Mouse (Mus musculus) bone marrow, adult 2 months (tissue): Measurements from ENCODE around the gene Pawr. TPM values are rescaled to one million over a fixed set of nuclear protein-coding genes. Genes with fewer than 3 reads are reported as not detected.

Source experiments
- H3K27ac ChIP-seq: fragments of 200-500 bp; 2 replicates; pipeline ENCODE4 v1.5.1; 2012; ENCODE audit warnings: low read depth, mild to moderate bottlenecking, control low read depth, inconsistent platforms, low read length; ENCODE audit not compliant: control insufficient read depth, poor library complexity, insufficient read depth
- H3K4me1 ChIP-seq: fragments of 200-500 bp; 2 replicates; pipeline ENCODE4 v1.6.1; 2011; ENCODE audit warnings: low read length; ENCODE audit not compliant: control insufficient read depth, insufficient read depth
- H3K4me3 ChIP-seq: fragments of 200-500 bp; replicated peaks from 2 replicates; pipeline ENCODE3; 2011; ENCODE audit warnings: mild to moderate bottlenecking, low read depth, low read length, control low read depth; ENCODE audit not compliant: control insufficient read depth
- CTCF ChIP-seq: fragments of 200-500 bp; IDR thresholded peaks from 2 replicates; pipeline ENCODE4 v1.5.1; 2011; ENCODE audit warnings: low read length, control low read depth; ENCODE audit not compliant: control insufficient read depth, insufficient read depth
- POLR2A ChIP-seq: fragments of 200-500 bp; IDR thresholded peaks from 2 replicates; pipeline ENCODE4 v1.6.1; 2011; ENCODE audit warnings: low read depth, mild to moderate bottlenecking, control low read depth, low read length, borderline replicate concordance; ENCODE audit not compliant: control insufficient read depth
- WGBS: fragments of 180-500 bp; shearing (Covaris S2); methylation state at CpG from one replicate; pipeline ENCODE4 v1.1.7; 2018; 5-methylcytosine and 5-hydroxymethylcytosine counted together
- polyA plus RNA-seq: library from polyadenylated mRNA; stranded (reverse); fragments of >200 nt; gene quantifications from 2 replicates; pipeline ENCODE4 v1.2.4, GENCODE M21; 2011; ENCODE audit warnings: low replicate concordance; ENCODE audit not compliant: missing spikeins, insufficient read depth, insufficient read length

Gene Pawr
- polyA plus RNA-seq, 1 experiment = 6.8 TPM

- Histone ChIP-seq H3K27ac (no peak overlapping the region), H3K4me3 (no peak overlapping the region), H3K4me1 (no peaks in the 10 kb centered on the region)
- no peak for TF ChIP-seq CTCF
- no peak for TF ChIP-seq POLR2A
- WGBS = 72% methylated on average over 4 of the region's 4 CpGs
Measured at GRCm38 (mm10) chr10:108394306-108394705, 62.4 kb downstream of the Pawr start.

GRCm38 (mm10) chr10:108395229-108395628 is 63.3 kb downstream of the Pawr start:
- WGBS = 84% methylated on average over 12 of the region's 12 CpGs
- no peak overlapping the region for H3K27ac ChIP-seq
- H3K4me1 ChIP-seq = no peaks in the 10 kb centered on the region
- TF ChIP-seq CTCF (no peak), POLR2A (no peak)
- H3K4me3 ChIP-seq = no peak overlapping the region

GRCm38 (mm10) chr10:108395647-108396046 is 63.7 kb downstream of the Pawr start:
- Histone ChIP-seq H3K4me1 (no peaks in the 10 kb centered on the region), H3K27ac (no peak overlapping the region), H3K4me3 (no peak overlapping the region)
- WGBS = 78% methylated on average over 14 of the region's 14 CpGs
- no peak for TF ChIP-seq CTCF
- TF ChIP-seq POLR2A = no peak

GRCm38 (mm10) chr10:108402751-108403150 is 70.8 kb downstream of the Pawr start:
- Histone ChIP-seq H3K4me1 (no peaks in the 10 kb centered on the region), H3K4me3 (no peak overlapping the region), H3K27ac (no peak overlapping the region)
- TF ChIP-seq POLR2A = no peak
- no peak for TF ChIP-seq CTCF
- WGBS = 75% methylated on average over 4 of the region's 4 CpGs

- Histone ChIP-seq H3K4me3 (no peak overlapping the region), H3K27ac (no peak overlapping the region), H3K4me1 (no peaks in the 10 kb centered on the region)
- TF ChIP-seq CTCF (no peak), POLR2A (no peak)
- WGBS = 79% methylated on average over 4 of the region's 4 CpGs
Measured at GRCm38 (mm10) chr10:108403366-108403865, 71.5 kb downstream of the Pawr start.

GRCm38 (mm10) chr10:108404087-108404486 is 72.2 kb downstream of the Pawr start:
- H3K27ac ChIP-seq = no peak overlapping the region
- TF ChIP-seq POLR2A (no peak), CTCF (no peak)
- H3K4me1 ChIP-seq = no peaks in the 10 kb centered on the region
- 86% methylated on average over 9 of the region's 9 CpGs for WGBS
- H3K4me3 ChIP-seq = no peak overlapping the region

GRCm38 (mm10) chr10:108405076-108405475 is 73.2 kb downstream of the Pawr start:
- no peak overlapping the region for H3K27ac ChIP-seq
- H3K4me3 ChIP-seq = no peak overlapping the region
- 87% methylated on average over 8 of the region's 8 CpGs for WGBS

GRCm38 (mm10) chr10:108405931-108406330 is 74.0 kb downstream of the Pawr start:
- no peak for TF ChIP-seq POLR2A
- TF ChIP-seq CTCF = no peak
- WGBS = 84% methylated on average over 7 of the region's 7 CpGs
- Histone ChIP-seq H3K4me1 (no peaks in the 10 kb centered on the region), H3K4me3 (no peak overlapping the region), H3K27ac (no peak overlapping the region)

More at GRCm38 (mm10) chr10:108405076-108405475, 73.2 kb downstream of the Pawr start:
- no peak for TF ChIP-seq POLR2A
- no peak for TF ChIP-seq CTCF
- no peaks in the 10 kb centered on the region for H3K4me1 ChIP-seq

- 81% methylated on average over 12 of the region's 12 CpGs for WGBS
- Histone ChIP-seq H3K4me3 (no peak overlapping the region), H3K4me1 (no peaks in the 10 kb centered on the region), H3K27ac (no peak overlapping the region)
- TF ChIP-seq POLR2A (no peak), CTCF (no peak)
Measured at GRCm38 (mm10) chr10:108406798-108407754, 75.2 kb downstream of the Pawr start.
